Mouse (Mus musculus): Measurements from ENCODE around the gene Epb41l2.

Epb41l2 gene

DNA sequence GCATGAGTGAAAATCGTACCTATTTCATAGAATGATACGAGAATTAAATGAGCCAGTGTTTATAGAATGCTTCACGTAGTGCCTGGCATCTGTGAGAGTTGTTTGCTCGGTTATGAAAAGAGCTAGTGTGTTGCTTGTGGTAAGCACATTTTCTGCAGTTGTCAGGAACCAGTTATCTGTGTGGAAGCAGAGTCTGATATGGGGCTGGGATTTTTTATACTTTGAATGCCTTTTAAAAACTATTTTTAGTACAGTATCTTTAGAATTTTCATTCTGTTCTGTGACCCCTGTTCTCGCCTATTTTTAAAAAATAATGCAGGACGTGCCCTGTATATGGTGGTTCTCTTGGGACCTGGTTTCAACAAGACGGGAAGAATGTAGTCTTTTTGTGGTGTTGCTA, 6.1 kb downstream of the Epb41l2 start:
- no peak for DNase-seq (ENCODE audit: low spot score)

DNA sequence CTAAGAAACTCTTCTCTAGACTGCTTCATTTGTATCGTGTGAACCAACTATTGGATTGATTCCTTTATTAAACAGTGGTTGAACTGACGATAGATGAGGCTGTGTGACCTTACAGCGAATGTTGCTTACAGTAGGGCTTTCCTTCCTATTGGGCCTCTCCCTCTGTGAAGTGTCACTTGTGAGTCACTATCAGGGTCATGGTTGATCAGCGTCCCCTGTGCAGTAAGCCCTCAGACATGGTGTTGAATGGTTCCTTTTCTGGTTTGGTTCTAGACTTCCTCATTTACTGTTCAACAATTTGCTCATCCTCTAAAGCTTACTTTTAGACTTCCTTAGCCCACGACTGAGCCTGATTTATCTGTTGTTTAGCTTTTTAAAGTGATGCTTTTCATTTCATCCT, 7.1 kb downstream of the Epb41l2 start:
- no peak for DNase-seq (ENCODE audit: low spot score)

DNA sequence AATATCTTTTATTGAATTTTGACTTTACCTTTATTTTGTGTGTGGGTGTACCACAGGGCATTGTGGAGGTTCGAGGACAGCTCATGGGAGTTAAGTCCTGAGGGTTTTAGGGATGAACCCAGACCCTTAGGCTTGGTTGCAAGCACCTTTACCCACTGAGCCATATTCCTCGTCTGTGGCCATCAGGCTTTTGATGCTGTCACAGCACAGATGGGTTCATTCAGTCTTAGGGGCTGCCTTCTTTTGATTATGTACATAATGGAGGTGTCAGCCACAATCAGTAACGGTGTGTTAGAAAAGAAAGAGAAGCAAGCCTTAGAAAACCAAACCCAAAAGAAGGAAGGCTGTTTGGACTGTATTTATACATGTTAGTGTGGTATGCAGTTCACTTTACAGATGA, 9.3 kb downstream of the Epb41l2 start:
- no peak for DNase-seq (ENCODE audit: low spot score)

DNA sequence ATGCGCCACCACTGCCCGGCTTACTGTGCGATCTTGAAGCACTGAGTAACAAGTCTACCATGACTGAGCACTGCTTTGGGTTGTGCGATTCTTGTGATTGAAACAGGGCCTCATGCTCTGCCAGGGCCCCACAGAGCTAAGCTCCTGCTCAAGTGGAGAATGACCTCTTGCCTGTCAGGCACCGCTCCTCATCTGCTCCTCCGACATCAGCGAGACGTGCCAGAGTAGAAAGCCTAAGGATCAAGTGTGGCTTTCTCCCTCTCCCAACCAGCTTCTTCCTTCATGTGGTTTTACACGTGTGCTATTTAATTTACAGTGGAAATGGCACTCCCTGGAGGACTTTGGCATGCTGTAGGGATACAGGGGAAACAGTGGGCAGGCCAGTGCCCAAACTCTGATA, 10.1 kb downstream of the Epb41l2 start:
- DNase-seq (ENCODE audit: low spot score): no peak

DNA sequence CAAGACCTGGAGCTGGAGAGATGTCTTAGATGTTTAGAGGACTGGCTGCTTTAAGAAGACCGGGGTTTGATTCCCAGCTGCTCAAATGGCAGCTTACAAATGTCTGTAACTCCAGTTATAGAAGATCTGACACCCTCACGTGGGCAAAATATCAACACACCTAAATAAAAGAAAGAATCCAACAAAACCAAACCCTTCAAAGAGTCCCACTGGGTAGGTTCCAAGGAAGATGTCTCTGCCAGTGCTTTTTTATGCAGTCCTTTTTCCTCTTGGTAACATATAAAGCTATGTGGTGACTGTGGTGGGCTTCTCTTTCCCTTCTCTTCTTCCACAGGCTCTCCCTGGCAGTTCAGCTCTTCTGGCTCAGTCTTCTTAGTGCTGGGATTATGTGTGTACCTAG, 11.7 kb downstream of the Epb41l2 start:
- DNase-seq (ENCODE audit: low spot score): no peak

DNA sequence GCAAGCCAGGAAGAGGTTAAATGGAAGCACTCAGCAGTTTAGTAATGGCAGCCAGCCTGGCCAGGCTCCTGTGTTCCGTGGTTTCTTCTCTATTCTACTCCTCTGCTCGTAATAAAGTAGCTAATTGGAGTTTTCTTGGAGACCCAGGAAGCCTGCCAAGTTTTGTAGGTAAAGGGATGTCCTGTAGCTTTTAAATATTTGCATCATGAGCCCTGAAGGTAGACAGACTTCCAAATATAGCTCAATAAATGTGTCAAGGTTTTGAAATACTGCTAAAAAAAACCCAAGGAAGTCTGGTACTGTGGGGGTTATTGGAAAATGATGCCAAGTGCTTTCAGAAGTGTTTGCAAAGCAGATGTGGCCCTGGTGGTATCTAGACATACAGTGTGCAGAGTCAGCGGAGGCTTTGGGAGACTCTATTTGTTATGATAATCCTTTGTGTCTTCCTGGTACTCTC, 12.3 kb downstream of the Epb41l2 start:
- DNase-seq (ENCODE audit: low spot score): no peak

DNA sequence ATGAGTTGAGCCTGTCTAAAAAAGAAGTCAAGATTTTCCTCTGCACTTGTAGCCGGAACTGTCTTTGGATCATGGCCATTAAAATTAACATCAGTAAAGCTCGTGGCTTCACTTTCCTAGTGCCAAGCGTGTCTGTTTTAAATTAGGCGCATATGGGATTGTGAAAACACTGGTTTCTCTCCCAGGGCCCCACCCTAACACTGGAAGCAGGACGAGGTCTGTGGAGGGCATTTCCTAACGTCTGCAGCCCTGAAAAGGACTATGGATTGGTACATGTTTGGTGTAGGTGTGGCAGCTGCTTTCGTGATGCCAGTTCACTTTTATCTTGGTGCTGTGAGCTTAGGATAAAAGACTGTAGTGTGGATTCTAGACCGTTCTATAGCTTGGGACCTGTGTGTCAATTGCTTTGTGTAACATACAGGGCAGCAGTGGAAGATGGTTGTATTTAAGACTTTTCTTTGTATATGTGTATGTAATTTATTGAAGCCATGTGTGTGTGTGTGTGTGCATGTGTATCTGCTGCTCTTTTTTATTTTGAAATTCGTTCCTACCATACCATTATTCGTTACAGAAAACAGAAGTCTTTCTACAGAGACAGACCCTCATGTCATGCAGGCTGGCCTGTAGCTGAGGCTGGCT, 13.0 kb downstream of the Epb41l2 start:
- DNase-seq (ENCODE audit: low spot score): no peak

DNA sequence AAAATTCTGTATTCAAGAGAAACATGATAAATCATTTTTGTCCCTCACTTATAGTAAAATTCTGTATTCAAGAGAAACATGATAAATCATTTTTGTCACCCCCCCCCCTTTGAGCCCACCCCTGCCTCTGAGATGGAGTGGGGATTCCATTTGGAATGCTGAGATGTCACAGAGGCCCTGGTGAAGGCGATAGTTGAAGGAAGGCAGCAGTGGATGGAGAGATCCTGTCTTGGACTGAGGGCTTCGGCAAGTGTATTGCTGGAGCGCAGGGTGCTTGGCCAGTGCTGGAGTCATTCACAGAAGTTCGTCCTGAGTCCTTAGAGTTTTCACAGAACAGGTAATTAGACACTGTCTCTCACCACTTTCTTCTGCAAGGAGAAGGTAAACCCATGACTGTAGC, 15.4 kb downstream of the Epb41l2 start:
- no peak for DNase-seq (ENCODE audit: low spot score)

DNA sequence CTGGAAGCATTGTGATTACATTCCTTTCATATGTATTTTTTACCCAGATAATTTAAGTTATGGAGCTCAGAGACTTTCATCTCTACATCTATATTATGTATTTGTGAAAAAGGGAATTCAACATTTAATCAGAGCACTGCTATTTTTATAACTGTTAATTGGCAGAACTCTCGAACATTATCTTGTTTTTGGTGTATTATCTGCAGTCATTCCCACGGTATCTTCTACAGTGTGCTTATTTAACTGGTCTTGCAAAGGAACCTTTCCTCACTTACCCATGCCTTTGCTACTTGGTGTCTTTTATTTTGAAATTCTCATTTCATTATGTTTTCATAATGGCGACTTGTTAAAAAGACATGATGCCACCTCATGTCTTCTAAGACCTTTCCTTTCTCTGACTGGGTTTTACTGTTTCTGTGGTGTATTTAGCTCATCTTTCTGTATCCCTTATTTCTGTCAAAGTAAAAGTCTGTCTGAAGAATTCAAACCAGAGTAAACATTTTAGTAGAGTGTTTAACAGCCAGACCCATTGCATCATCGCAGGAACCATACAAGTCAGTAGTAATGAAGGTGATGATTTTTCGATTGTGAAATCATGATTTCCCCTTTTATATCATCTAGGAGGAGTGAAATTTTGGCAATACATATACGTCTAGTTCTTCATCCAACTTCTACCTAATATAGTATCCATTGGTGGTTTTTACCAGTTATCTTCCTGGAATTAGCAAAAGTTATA, 21.3 kb downstream of the Epb41l2 start:
- DNase-seq (ENCODE audit: low spot score): no peak

DNA sequence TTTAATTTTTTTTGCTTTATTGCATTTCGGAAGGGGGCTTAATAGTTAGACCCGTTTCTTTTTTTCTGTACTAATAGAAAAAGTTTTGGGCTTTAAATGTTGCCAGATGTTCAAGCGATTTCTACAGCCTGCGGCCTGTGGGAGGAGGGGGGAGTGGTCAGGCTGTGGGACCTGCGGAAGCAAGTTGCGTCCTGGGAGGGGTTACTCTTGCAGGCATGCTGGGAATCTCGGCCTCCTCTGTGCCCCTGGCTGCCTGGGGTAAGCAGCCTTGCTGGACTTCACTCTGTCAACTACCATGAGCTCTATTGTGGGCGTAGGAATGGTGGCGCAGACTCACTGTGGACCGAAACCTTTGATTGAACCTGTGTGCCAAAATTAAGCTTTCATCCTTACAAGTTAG, 22.4 kb downstream of the Epb41l2 start:
- DNase-seq (ENCODE audit: low spot score): no peak

DNA sequence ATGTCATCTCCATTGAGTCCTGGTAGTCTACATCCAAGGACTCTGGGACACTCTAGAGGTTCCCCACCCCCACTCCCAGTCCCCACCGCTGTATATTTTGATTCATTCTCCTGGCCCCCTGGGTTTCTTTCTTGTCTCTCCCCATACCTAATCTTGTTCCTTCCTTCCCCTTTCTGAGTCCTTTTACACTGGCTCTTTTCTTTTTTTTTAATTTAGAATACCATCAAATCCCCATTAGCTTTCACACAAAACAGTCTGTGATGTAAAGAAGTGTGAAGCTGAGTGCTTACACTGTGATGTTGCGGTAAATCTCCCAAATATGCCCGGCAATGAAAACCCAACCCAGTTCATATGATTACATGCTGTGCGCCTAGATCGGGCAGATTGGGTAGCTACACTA, 23.6 kb downstream of the Epb41l2 start:
- no peak for DNase-seq (ENCODE audit: low spot score)

DNA sequence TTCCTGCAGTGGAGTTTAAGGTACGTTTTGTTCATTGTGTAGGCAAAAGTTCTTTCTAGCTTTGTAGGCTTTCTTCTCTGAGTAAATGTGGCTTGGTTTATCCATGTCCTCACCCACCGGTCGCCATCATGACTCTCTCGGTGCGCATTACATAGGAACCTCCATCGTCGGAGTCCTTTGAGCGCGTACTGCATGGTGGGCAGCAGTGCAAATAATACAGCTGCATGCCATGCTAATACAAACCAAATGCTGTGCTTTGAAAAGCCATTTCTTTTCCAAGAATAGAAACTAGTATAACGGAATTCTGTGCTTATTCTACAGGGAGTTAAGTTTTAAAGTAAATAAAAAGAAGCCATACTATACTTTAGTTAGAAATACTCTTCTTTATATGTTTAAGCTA, 24.8 kb downstream of the Epb41l2 start:
- DNase-seq (ENCODE audit: low spot score): no peak

DNA sequence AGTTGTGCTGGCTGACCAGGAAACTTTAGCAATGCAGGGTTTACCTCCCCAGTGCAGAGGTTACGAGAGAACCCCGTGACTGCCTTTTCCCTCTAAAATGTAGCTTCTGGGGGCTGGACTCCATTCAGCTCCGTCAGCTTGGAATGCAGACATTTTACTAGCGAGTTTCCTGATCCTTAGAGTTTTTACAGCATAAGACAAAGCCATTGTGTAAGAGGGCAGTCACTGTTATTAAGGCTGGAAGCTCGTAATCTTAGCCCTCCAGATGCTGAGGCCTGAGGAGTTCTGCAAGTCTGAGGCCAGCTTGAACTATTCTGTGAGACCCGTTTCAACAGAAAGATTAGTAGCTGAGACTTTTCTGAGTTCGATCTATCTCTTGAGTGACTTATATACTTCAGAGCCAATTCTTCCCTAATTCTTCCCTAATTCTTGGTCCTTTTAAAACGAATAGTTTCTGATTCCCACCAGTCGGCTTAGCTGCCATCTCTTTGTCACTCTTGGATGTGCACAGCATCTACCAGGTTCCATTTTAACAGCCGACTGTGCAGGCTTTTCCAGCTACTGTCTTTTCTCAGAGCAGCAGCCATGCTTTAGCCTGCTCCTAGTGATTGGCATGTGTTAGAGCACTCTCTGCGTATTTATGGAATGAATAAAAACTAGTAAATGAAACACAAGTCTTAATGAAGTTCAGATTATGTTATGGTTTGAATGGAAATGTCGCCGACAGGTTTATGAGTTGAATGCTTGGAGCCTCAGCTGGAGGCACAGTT, 26.4 kb downstream of the Epb41l2 start:
- DNase-seq (ENCODE audit: low spot score): no peak

DNA sequence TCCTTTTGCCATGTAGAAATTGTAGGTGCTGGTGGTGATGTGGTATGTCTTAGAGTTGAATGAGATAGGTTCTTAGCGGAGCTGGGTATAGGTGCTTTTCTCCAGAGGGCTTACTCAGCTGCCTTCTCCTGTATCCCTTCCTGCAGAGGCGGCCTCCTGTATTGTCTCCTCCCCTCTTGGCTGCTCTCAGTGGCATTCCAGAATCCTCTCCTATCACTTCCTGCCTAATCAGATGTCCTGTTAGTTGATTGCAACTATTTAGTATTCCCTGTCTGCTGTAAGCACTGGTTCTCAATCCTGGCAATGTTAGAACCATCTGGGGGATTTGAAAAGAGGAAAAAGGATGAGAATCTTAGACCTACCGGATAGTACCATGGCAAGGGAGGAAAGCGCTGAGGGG, 27.3 kb downstream of the Epb41l2 start:
- no peak for DNase-seq (ENCODE audit: low spot score)

DNA sequence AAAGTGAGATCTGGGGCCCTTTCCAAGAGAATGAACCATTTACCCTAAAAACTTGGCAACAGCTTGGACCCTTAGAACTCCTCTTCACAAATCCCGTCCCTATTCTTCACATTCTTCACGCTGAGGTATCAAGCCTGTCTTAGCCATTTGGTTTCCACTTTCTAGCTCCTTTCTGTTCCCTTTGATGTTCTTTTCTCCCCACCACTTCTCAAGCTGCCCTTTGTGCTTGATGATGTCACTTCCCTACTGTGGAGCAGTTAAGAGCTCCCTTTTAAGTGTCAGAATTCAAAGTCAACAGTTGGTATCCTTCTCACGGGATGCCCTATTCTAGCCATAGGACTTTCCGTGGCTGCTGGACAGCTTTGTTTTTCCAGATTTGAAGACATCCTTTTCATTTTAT, 27.7 kb downstream of the Epb41l2 start:
- no peak for DNase-seq (ENCODE audit: low spot score)

DNA sequence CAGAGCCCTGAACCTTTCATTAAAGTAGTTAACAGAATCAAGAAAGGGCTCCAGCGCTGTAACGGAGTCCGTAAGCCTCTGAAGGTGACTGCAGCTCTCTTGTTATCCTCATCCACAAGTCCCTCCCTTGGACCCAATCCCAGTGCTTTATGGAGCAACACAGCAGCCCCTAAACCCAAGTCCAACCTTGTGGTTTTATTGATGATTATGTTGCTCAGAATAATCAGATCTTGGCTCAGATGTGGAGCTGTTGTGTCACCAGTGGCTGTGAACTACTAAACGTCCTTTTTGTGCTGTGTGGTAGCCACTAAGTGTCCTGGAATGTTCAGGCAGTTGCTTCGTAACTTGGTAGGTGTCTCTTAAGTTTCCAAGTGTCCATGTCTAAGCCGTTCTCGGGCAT, 33.2 kb downstream of the Epb41l2 start:
- DNase-seq (ENCODE audit: low spot score): no peak

DNA sequence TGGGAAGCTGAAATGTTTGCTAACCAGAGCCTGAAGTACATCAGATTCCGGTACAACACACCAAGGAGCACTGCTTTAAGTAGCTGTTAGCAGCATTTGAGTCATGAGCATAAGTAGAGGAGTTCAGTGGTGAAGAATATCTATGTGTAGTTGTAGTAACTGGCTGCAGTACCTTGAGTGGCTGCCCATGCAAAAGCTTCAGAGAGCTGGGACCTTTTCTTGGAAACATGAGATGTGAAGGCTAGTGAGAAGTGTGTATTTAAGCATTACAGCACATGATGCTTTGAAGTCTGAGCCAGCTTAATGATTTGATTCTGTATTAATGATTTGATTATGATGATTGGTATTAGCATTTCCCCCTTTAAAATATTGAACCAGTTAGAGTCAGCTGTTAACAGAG, 34.1 kb downstream of the Epb41l2 start:
- DNase-seq (ENCODE audit: low spot score): no peak

DNA sequence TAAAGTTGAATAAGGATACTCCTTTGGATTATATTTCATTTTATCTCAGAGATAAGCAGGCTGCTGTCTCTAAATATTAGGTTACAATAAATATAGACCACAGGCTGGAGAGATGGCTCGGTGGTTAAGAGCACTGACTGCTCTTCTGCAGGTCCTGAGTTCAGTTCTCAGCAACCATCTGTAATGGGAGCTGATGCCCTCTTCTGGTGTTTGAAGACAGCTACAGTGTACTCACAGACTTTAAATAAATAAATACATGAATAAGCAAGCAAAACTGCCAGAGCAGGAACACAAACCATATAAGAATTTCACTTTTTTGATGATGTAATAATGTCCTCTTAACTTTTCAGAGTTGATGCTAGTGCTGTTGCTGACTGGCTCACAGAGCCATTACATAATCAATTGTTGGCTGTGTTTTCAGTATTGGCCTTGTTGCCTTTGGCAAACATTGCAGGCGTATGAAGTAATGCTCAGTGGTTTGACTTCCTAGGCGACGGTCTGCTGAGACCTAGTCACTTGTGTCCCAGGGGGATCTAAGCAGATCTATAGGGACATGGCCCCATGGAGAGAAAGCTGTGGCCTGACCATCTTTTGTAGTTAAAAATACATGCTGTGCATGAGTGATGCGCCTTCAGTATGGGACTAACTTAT, 35.8 kb downstream of the Epb41l2 start:
- DNase-seq (ENCODE audit: low spot score): no peak

DNA sequence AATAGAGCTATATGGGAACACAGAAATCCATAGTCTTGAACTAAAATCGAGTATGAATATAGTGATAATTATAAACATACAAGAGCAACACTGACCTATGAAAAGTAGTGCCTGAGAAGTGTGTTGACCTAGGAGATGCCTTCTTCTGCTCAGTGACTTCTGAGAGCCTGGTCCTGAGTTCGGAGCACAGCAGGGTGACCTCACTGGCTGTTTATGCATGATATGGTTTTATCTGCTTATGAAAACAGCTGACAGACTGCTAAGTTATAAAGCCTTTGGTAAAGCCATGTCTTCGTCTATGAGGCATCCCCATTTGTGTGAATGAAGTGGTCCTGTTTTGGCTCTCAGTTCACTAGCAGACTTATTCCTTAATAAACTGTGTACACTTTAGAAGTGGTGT, 37.3 kb downstream of the Epb41l2 start:
- no peak for DNase-seq (ENCODE audit: low spot score)

DNA sequence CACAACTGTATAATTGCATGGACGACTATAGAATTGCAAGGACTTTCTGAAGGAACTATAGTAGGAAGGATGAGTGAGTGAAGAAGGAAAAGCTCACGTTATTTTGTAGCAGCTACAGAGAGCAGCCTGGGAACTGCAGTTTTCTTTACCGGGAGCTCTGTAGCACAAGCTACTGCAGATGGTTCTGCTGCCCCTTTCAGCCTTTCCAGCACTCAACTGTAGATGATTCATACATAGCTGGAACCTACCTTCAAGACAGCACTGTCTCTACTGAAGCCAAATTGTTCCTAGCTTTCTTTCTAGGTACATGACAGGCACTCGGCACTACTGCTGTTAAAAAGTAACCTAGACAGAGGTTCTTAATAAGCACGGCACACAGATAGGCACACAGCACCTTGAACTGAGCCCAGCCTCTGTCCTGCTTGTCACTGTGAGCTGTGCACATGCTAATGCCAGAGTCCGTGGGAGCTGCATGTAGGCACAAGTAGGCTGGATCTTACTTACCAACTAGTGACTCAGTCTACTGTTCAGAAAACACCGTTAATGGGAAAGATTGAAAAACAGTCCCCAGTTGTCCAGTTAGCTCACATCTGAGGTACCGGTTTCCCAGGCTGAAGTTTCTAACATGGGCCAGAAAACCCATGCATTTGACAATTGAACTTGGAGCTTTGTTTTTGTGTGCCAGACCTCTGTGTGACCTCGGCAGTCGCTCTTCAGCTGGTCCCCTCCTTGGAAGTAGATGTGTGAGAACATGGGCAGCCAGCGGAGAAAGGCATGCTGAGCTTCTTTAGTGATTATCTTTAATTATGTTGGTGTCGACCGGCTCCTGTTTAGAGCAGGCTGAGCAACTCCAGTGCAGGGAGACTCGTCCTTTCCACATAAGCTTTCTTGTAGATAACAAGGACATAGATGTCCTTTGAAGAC, 38.4 kb downstream of the Epb41l2 start:
- DNase-seq (ENCODE audit: low spot score): no peak

DNA sequence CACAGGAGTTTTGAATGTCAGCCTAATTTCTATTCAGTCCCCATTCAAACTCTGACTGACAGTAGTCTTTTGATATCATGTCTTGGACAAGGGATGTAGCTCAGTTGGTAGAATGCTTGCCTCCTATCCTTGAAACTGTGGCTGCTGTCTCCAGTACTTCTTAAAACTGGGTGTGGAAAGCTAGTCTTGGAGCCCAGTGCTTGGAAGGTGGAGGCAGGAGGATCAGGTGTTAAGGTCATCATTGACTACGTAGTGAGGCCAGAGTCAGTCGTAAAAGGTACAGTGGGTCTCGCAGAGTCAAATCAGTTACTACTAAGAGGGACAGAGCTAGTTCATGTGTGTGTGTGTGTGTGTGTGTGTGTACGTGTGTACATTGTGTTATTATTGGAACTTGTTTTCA, 39.4 kb downstream of the Epb41l2 start:
- DNase-seq (ENCODE audit: low spot score): no peak

DNA sequence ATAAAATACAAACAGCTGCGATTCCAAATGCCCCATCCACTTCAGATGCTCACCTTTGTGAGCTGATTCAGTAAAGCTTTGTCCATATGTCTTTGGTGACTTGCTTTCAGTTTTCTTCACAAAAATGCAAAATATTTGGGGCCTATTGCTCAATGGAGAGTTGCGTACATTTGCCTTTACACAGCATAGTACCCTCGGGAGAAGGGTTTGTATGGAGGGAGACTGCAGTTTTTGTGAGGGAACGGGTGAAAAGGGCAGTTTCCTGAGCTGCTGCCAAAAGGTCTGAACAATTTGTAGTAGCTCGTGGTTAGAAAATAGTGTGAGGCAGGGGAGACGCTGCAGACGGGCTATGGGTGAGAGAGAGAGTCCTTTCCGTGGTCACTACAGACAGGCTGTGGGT, 40.5 kb downstream of the Epb41l2 start:
- DNase-seq (ENCODE audit: low spot score): no peak

Data from layer of hippocampus, adult 9-10 months (tissue).